Mouse (Mus musculus) kidney, embryonic 14.5 days (tissue): ENCODE results near the gene Rasgrf2. TPM values are rescaled to one million over a fixed set of nuclear protein-coding genes. Genes with fewer than 3 reads are reported as not detected.

Source experiments
- ATAC-seq: fragments of 200-750 bp; cut with Nextera tagmentation; 2 replicates; pipeline ENCODE4 v1.8.0; 2017; ENCODE audit warnings: moderate number of reproducible peaks, mild to moderate bottlenecking, moderate TSS enrichment, moderate library complexity; ENCODE audit not compliant: low FRiP score, low TSS enrichment
- H3K27ac ChIP-seq: fragments of 300-500 bp; sonication (generic); 2 replicates; pipeline ENCODE4 v1.5.1; 2014; ENCODE audit warnings: low read depth, mild to moderate bottlenecking, low read length, moderate library complexity, mixed read lengths
- H3K27me3 ChIP-seq: fragments of 300-500 bp; sonication (generic); 2 replicates; pipeline ENCODE4 v1.6.1; 2014; ENCODE audit warnings: mild to moderate bottlenecking, low read length; ENCODE audit not compliant: control insufficient read depth, insufficient read depth
- H3K36me3 ChIP-seq: fragments of 300-500 bp; sonication (generic); 2 replicates; pipeline ENCODE4 v1.6.1; 2014; ENCODE audit warnings: low read length, mixed read lengths; ENCODE audit not compliant: control insufficient read depth, insufficient read depth
- H3K4me1 ChIP-seq: fragments of 300-500 bp; sonication (generic); 2 replicates; pipeline ENCODE4 v1.6.1; 2014; ENCODE audit warnings: low read length, mixed read lengths; ENCODE audit not compliant: control insufficient read depth, insufficient read depth
- H3K4me2 ChIP-seq: fragments of 300-500 bp; sonication (generic); replicated peaks from 2 replicates; pipeline ENCODE4 v1.6.1; 2014; ENCODE audit warnings: low read depth, mild to moderate bottlenecking, low read length
- H3K4me3 ChIP-seq: fragments of 300-500 bp; sonication (generic); 2 replicates; pipeline ENCODE4 v1.5.1; 2014; ENCODE audit warnings: mild to moderate bottlenecking, low read length
- H3K9ac ChIP-seq: fragments of 300-500 bp; sonication (generic); 2 replicates; pipeline ENCODE4 v1.6.1; 2014; ENCODE audit warnings: low read depth, mild to moderate bottlenecking, low read length, moderate library complexity
- H3K9me3 ChIP-seq: fragments of 300-500 bp; sonication (generic); 2 replicates; pipeline ENCODE4 v1.6.1; 2016; ENCODE audit warnings: low read length; ENCODE audit not compliant: control insufficient read depth
- WGBS: fragments of 180-500 bp; shearing (Covaris S2); extraction: QIAGEN DNeasy Blood & Tissue Kit; methylation state at CpG from one replicate; pipeline ENCODE4 v1.1.7; 2014; 5-methylcytosine and 5-hydroxymethylcytosine counted together
- polyA plus RNA-seq: library from polyadenylated mRNA; unstranded; fragments of >200 nt; fragmentation: Nextera tagmentation; extraction: Ambion mirVana; gene quantifications from 2 replicates; pipeline ENCODE4 v1.2.1, GENCODE M21; 2014

Rasgrf2 gene
- polyA plus RNA-seq, 1 experiment from 2014 or later = 1.5 TPM

DNA sequence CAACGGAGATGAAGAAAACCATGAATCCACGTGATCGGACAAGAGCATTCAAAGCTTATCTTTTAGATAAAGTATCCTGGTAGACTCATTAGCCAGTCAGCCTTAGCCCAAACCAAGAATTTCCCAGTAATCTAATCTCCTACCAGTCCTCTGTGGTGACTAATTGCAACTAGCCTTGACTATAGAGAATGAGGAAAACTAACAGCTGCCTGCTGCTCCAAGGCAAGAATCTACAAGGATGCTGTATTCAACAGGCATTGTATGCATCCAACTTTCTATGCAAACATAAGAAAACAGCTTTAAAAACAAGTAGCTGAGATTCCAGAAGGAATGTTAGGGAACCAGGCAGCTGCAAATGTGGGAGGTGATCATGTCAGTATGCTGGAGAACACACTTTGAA, 149.4 kb downstream of the Rasgrf2 start:
- Histone ChIP-seq H3K27ac (no peak overlapping the region), H3K36me3 (no peaks in the 10 kb centered on the region), H3K4me1 (no peaks in the 10 kb centered on the region), H3K27me3 (no peaks in the 10 kb centered on the region), H3K4me2 (no peak overlapping the region), H3K9me3 (no peaks in the 10 kb centered on the region), H3K9ac (no peak overlapping the region), H3K4me3 (no peak overlapping the region)
- ATAC-seq = no peak
- 73% methylated on average over 3 of the region's 3 CpGs for WGBS

DNA sequence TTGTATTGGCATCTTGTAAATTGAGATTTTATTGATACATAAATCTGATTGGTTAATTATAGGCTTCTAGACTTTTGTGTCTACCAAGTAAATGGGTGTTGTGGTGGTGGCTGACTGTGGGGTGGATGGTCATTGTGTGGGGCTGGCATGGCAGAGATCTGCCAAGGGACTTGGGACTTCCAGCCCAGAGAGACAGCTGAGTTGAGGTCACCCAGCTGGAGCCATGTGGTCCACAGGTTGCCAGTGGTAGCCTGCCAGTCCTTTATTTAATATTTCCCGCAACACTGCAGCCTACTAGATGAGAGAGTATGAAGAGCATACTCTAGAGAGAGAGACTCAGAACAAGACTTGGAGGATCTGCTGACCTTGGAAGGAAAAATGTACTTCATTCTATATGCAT, 150.0 kb downstream of the Rasgrf2 start:
- no peaks in the 10 kb centered on the region for H3K27me3 ChIP-seq
- H3K9ac ChIP-seq = no peak overlapping the region
- H3K4me2 ChIP-seq = no peak overlapping the region
- no peak overlapping the region for H3K27ac ChIP-seq
- H3K4me1 ChIP-seq = no peaks in the 10 kb centered on the region
- no peak for ATAC-seq
- no peaks in the 10 kb centered on the region for H3K9me3 ChIP-seq
- WGBS = 90% methylated on average over 1 of the region's 1 CpGs
- no peak overlapping the region for H3K4me3 ChIP-seq
- no peaks in the 10 kb centered on the region for H3K36me3 ChIP-seq

DNA sequence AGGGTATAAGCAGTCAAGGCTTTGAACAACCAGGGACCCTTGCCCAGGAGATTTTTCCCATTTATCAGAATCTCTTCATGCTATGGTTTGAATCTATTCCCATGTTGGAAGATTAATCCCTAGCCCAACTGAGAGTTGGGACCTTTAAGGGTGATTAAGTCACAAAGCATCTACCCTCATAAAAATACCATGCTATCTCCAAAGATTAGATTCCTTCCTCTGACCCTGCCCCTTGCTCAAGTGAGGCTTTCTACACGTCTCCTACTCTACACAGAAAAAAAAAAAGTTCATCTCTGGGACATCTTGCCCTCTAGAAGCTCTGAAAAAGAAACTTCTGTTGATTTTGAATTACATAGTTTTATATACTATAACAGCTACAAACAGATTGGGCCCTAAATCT, 154.5 kb downstream of the Rasgrf2 start:
- H3K27ac ChIP-seq = no peak overlapping the region
- no peak overlapping the region for H3K9ac ChIP-seq
- no peak overlapping the region for H3K4me2 ChIP-seq
- no peaks in the 10 kb centered on the region for H3K9me3 ChIP-seq
- no peaks in the 10 kb centered on the region for H3K4me1 ChIP-seq
- no peak for ATAC-seq
- no peaks in the 10 kb centered on the region for H3K36me3 ChIP-seq
- no peak overlapping the region for H3K4me3 ChIP-seq
- H3K27me3 ChIP-seq = no peaks in the 10 kb centered on the region
- whole genome bisulfite sequencing = 70% methylated on average over 1 of the region's 1 CpGs

DNA sequence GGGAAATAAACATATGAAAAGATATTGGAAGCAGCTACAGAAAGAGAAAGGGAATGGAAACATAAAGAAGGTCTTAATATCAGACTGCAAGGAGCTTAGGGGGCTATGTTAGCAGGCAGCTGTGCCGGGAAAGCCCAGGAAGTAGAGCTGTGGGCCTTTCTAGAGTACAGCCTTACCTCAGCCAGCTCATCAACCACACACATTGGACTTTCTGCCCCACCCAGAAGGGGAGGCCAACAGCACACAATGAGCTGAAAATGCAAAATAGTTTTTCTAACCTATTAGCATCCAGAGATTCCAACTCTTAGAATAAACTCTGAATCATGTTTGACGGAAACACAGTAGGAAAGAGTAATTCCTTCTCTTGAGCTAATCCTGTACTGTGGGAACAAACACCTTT, 154.9 kb downstream of the Rasgrf2 start:
- no peak overlapping the region for H3K9ac ChIP-seq
- WGBS = 87% methylated on average over 2 of the region's 2 CpGs
- no peaks in the 10 kb centered on the region for H3K36me3 ChIP-seq
- H3K9me3 ChIP-seq = no peaks in the 10 kb centered on the region
- no peaks in the 10 kb centered on the region for H3K4me1 ChIP-seq
- H3K27ac ChIP-seq = no peak overlapping the region
- no peaks in the 10 kb centered on the region for H3K27me3 ChIP-seq
- no peak overlapping the region for H3K4me3 ChIP-seq
- ATAC-seq = no peak
- no peak overlapping the region for H3K4me2 ChIP-seq

DNA sequence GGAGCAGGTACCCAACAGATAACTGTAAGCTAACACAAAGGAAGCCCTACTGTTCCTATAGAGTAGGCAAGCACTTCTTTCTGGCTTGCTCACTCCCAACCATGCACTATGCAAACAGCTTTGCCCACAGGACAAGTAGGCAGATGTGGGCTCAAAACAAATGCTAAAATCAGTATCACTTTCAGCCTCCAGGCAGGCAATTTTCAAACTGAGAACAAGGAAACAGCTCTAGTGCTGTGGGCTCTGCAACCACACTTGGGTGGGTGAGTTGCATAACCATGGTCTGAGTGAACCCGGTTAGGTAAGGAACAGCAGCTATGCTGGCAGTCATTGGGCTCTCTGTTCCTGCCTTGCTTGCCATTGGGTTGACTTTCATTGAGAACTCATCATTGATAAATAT, 157.3 kb downstream of the Rasgrf2 start:
- H3K9me3 ChIP-seq = no peaks in the 10 kb centered on the region
- no peak overlapping the region for H3K27ac ChIP-seq

DNA sequence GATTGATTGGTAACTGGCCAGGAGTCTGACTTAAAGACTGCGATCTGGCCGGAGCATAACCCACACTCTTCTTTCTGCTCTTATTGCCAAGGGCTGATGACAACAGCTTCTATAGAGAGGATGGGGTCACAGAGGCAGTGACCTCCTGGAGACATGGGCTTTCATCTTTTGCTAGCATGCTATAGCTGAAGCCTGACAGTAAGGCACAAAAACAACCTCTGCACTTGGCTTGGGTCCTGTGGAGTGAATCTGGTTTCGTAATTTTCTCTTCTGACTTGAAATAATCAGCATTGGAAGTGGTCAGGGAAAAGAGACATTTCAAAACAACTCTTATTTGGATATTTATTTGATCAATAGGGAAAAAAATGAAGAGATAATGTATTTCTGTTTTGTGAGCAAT, 160.2 kb downstream of the Rasgrf2 start:
- no peak for ATAC-seq
- no peak overlapping the region for H3K4me3 ChIP-seq
- no peaks in the 10 kb centered on the region for H3K36me3 ChIP-seq
- WGBS = 87% methylated on average over 3 of the region's 3 CpGs
- no peaks in the 10 kb centered on the region for H3K9me3 ChIP-seq
- no peaks in the 10 kb centered on the region for H3K4me1 ChIP-seq
- H3K9ac ChIP-seq = no peak overlapping the region
- H3K27me3 ChIP-seq = no peaks in the 10 kb centered on the region
- no peak overlapping the region for H3K4me2 ChIP-seq
- no peak overlapping the region for H3K27ac ChIP-seq

More for the DNA sequence above, 157.3 kb downstream of the Rasgrf2 start:
- Histone ChIP-seq H3K36me3 (no peaks in the 10 kb centered on the region), H3K4me1 (no peaks in the 10 kb centered on the region), H3K4me2 (no peak overlapping the region), H3K4me3 (no peak overlapping the region), H3K27me3 (no peaks in the 10 kb centered on the region), H3K9ac (no peak overlapping the region)
- WGBS = 100% methylated on average over 1 of the region's 1 CpGs
- no peak for ATAC-seq

DNA sequence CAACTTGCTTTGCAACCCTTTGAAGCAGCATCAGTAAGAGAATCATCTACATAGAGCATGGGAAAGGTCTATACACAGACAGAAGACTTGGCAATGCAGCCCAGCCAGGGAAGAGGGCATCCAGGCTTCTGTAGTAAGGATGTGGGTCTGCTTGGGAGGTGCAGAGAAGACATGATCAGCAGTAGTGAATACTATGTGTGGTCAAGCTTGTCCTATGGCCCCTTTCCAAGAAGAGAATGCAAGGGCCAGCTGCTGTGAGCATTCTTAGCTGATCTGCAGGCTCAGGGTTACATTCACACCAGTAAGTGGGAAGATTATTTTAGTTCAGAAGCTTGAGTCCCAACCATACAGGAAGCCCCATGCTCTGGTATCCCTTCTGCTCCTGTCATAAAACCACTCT, 175.0 kb downstream of the Rasgrf2 start:
- no peak for ATAC-seq
- Histone ChIP-seq H3K4me3 (no peak overlapping the region), H3K9ac (no peak overlapping the region), H3K9me3 (no peaks in the 10 kb centered on the region), H3K4me2 (no peak overlapping the region), H3K27me3 (no peaks in the 10 kb centered on the region), H3K27ac (no peak overlapping the region), H3K4me1 (no peaks in the 10 kb centered on the region), H3K36me3 (no peaks in the 10 kb centered on the region)

DNA sequence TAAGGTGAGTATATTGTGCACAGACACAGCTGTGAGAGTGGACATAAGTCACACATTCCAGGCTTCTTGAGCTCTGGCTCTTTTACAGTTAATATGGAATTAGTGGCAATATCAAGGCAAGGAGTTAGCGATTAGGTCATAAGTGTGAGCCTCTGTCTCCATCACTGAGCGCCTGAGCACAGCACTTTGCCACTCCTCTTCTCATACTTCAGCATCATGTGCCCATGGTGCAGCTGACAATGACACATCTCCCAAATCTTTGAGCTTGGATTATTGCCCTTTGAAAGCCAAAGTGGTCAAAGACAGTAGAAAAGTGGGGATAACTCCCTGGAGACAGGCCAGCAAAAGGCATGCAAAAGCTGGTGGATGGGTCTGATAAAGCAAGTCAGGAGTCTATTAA, 175.8 kb downstream of the Rasgrf2 start:
- Histone ChIP-seq H3K9me3 (no peaks in the 10 kb centered on the region), H3K27ac (no peak overlapping the region), H3K36me3 (no peaks in the 10 kb centered on the region), H3K27me3 (no peaks in the 10 kb centered on the region), H3K4me3 (no peak overlapping the region), H3K4me2 (no peak overlapping the region), H3K9ac (no peak overlapping the region), H3K4me1 (no peaks in the 10 kb centered on the region)
- ATAC-seq = no peak
- 84% methylated on average over 2 of the region's 2 CpGs for WGBS

DNA sequence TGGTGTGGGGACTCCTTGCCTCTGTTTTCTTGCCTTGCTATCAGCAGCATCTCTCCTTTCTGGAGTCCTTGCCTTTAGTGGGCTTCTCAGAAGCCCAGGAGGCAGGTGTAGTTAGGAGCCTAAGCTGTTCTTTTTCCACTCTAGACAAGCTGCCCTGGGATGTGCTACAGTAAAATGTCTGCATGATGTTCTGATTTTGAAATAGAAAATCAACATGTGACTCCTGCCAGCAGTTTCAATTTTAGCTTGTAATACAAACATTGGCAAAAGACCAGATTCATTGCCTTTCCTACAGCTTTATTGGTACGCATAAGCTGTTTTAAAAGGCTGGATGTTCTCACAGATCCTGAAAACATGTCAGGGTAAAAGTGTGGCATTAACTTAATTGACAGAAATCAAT, 176.3 kb downstream of the Rasgrf2 start:
- ATAC-seq = no peak
- H3K4me3 ChIP-seq = no peak overlapping the region
- H3K4me2 ChIP-seq = no peak overlapping the region
- H3K27me3 ChIP-seq = no peaks in the 10 kb centered on the region
- H3K9ac ChIP-seq = no peak overlapping the region
- H3K4me1 ChIP-seq = no peaks in the 10 kb centered on the region
- no peaks in the 10 kb centered on the region for H3K36me3 ChIP-seq
- H3K27ac ChIP-seq = no peak overlapping the region
- no peaks in the 10 kb centered on the region for H3K9me3 ChIP-seq
- 88% methylated on average over 1 of the region's 1 CpGs for WGBS

DNA sequence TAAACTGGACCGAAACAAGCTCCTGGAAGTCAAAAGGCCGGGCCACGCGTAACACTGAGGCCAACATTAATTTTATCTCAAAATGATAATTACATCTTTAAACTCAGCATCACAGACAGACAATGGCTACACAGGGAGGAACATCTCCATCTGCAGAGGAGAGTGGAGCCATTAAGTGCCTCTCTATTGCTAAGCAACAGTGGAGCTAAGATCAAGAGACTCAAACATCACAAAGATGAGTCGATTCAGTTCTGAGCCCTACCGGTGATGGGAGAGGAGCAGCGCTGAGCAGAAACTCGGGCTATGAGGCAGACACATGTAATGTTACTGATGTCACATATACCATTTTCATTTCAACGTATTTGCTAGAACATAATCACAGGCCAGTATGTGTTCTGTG, 191.3 kb downstream of the Rasgrf2 start:
- Histone ChIP-seq H3K4me3 (no peak overlapping the region), H3K9ac (no peak overlapping the region), H3K9me3 (no peaks in the 10 kb centered on the region), H3K36me3 (no peaks in the 10 kb centered on the region), H3K4me1 (no peaks in the 10 kb centered on the region), H3K27ac (no peak overlapping the region), H3K4me2 (no peak overlapping the region), H3K27me3 (no peaks in the 10 kb centered on the region)
- WGBS = 91% methylated on average over 9 of the region's 9 CpGs
- no peak for ATAC-seq
